Mouse (Mus musculus) midbrain, embryonic 13.5 days (tissue): ENCODE results near the gene Cwc22. TPM values are rescaled to one million over a fixed set of nuclear protein-coding genes. Genes with fewer than 3 reads are reported as not detected.

Experiments used
- ATAC-seq: fragments of 200-750 bp; cut with Nextera tagmentation; 2 replicates; pipeline ENCODE4 v1.8.0; 2017; ENCODE audit warnings: mild to moderate bottlenecking, moderate TSS enrichment, moderate library complexity
- H3K27ac ChIP-seq: fragments of 300-500 bp; sonication (generic); 2 replicates; pipeline ENCODE4 v1.5.1; 2015; ENCODE audit warnings: inconsistent platforms, mild to moderate bottlenecking, moderate library complexity
- H3K27me3 ChIP-seq: fragments of 300-500 bp; sonication (generic); 2 replicates; pipeline ENCODE4 v1.6.1; 2015; ENCODE audit warnings: mild to moderate bottlenecking, inconsistent platforms
- H3K36me3 ChIP-seq: fragments of 300-500 bp; sonication (generic); 2 replicates; pipeline ENCODE4 v1.6.1; 2015; ENCODE audit warnings: mild to moderate bottlenecking, inconsistent platforms
- H3K4me1 ChIP-seq: fragments of 300-500 bp; sonication (generic); replicated peaks from 2 replicates; pipeline ENCODE4 v1.6.1; 2015; ENCODE audit warnings: inconsistent platforms
- H3K4me2 ChIP-seq: fragments of 300-500 bp; sonication (generic); replicated peaks from 2 replicates; pipeline ENCODE4 v1.6.1; 2015; ENCODE audit warnings: moderate library complexity, mild to moderate bottlenecking, inconsistent platforms
- H3K4me3 ChIP-seq: fragments of 300-500 bp; sonication (generic); replicated peaks from 2 replicates; pipeline ENCODE4 v1.5.1; 2015; ENCODE audit warnings: mild to moderate bottlenecking, inconsistent platforms
- H3K9ac ChIP-seq: fragments of 300-500 bp; sonication (generic); replicated peaks from 2 replicates; pipeline ENCODE4 v1.6.1; 2015; ENCODE audit warnings: mild to moderate bottlenecking, inconsistent platforms
- H3K9me3 ChIP-seq: fragments of 300-500 bp; sonication (generic); 2 replicates; pipeline ENCODE4 v1.6.1; 2016; ENCODE audit warnings: mild to moderate bottlenecking, inconsistent platforms
- WGBS: fragments of 180-500 bp; shearing (Covaris S2); methylation state at CpG from one replicate; pipeline ENCODE4 v1.1.7; 2015; 5-methylcytosine and 5-hydroxymethylcytosine counted together
- polyA plus RNA-seq: library from polyadenylated mRNA; unstranded; fragments of >200 nt; fragmentation: Nextera tagmentation; extraction: Ambion mirVana; gene quantifications from 2 replicates; pipeline ENCODE4 v1.2.1, GENCODE M21; 2015

The Cwc22 gene
- polyA plus RNA-seq, result 26.7 and 28.0 TPM in 2 replicates

DNA sequence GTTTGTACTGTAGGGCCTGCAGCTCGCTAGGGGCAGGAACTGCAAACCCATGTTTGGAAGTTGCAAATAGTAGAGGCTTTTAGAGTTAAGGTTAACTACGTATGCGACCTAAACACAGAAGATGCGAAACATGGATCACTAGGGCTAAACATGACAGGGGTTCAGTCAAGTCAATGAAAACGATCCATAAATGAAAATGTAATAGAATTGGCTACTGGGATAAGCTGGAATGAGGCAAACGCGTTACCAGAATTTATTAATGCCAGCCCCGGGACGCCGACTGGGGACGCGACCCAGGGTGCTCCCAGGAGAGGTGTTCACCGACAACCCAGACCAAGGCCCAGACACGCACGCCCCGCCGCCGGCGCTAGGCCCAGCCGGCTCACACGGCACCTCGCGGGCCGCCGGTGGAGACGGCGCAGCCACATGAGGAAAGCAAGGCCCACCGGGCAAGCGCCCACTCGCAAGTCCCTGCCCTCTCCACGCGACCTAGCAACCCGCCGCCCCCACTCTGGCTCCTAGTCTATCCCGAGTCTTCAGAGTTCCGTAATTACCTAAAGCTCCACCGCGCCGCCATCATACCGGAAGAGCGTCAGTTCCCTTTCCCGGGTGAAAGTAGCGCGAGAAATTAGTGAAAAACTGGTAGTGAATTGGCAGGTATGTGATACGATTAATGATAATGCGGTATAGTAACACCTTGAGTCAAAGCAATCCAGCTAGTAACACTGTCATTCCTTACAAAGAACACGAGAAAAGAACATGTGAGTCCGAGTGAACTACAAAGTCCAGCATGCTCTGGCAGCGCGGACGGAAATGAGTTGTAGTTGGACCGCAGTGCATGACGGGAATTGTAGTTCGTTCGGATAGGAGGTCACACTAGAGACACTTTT, at the start of gene Cwc22:
Gene Cwc22 (minus strand): TSS at position 780 of the 890 bp plus-strand sequence.
- Histone ChIP-seq H3K9ac (peak within 1 kb of the TSS; percentile 78), H3K27ac (peak within 1 kb of the TSS; percentile 68; the same call in 1 of the 2 replicates), H3K4me1 (peaks cover 16% of the 10 kb centered on the region), H3K9me3 (no peaks in the 10 kb centered on the region), H3K27me3 (no peaks in the 10 kb centered on the region), H3K4me2 (peak within 1 kb of the TSS; percentile 77), H3K36me3 (no peaks in the 10 kb centered on the region), H3K4me3 (peak within 1 kb of the TSS; percentile 71)
- ATAC-seq, result peak; percentile 94
- under 1% methylated on average over 55 of the region's 55 CpGs for WGBS

DNA sequence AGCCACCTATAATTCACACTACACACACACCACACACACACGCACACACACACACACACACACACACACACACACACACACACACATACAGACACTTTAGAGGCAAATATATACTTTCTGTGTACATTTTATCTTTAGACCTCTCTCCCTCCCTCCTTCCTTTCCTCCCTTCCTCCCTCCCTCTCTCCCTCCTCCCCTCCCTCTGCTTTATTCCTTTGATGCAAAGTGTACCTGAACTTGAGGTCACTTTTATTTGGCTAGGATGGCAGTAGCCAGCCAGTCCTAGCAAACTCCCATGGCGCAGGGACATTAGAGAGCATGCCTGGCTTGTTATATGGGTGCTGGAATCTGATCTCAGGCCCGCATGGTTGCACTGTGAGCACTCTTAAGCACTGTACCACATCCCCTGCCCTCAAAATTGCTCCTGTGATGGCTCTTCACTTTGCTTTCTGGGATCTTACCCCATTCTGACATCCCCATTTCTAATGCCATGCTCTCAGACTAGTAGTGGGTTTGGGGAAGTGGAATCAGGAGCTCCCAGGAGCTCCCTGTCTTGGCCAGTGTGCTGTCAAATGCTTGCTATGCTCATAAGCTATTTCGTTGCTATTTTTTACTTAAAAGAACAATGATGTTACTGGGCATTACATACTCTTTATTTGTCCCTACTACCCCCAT, 47.7 kb upstream of the Cwc22 start:
- no peaks in the 10 kb centered on the region for H3K4me1 ChIP-seq
- no peak overlapping the region for H3K27ac ChIP-seq
- no peak overlapping the region for H3K4me3 ChIP-seq
- no peak overlapping the region for H3K9ac ChIP-seq
- WGBS, result 76% methylated on average over 4 of the region's 4 CpGs
- no peaks in the 10 kb centered on the region for H3K9me3 ChIP-seq
- no peak for ATAC-seq
- H3K27me3 ChIP-seq, result no peaks in the 10 kb centered on the region
- no peak overlapping the region for H3K4me2 ChIP-seq
- no peaks in the 10 kb centered on the region for H3K36me3 ChIP-seq

DNA sequence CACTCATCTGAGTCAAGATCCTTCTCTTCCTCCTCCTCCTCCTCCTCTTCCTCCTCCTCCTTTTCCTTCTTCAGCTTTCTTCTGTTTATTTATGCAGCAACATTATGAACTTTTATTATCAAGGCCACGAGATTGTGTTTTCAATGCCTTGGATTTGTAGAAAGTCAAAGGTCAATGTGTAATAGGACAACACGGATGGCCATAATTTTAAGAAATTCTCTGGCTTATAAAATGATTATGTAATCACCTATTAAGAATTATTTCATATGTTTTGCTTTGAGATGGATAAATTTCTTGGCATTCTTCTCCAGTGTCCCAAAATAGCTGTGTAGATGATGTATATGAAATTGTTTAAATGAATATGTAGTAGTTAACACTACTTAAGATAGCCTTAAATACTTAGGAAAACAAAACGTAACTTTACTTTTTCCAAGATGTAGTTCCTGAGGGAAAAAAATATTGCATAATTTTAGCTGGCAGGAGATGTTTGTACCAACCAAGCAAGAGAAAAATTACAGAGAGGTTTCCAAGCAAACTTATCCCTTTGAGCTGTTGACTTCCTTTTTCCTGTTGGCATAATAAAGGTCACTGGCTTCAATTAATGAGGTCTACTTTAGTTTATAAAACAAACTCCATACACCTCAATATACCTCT, 46.9 kb upstream of the Cwc22 start:
- H3K9ac ChIP-seq, result no peak overlapping the region
- H3K4me1 ChIP-seq, result no peaks in the 10 kb centered on the region
- no peaks in the 10 kb centered on the region for H3K36me3 ChIP-seq
- ATAC-seq, result no peak
- no peaks in the 10 kb centered on the region for H3K27me3 ChIP-seq
- H3K4me3 ChIP-seq, result no peak overlapping the region
- H3K4me2 ChIP-seq, result no peak overlapping the region
- 81% methylated on average over 3 of the region's 3 CpGs for WGBS
- no peak overlapping the region for H3K27ac ChIP-seq
- no peaks in the 10 kb centered on the region for H3K9me3 ChIP-seq

DNA sequence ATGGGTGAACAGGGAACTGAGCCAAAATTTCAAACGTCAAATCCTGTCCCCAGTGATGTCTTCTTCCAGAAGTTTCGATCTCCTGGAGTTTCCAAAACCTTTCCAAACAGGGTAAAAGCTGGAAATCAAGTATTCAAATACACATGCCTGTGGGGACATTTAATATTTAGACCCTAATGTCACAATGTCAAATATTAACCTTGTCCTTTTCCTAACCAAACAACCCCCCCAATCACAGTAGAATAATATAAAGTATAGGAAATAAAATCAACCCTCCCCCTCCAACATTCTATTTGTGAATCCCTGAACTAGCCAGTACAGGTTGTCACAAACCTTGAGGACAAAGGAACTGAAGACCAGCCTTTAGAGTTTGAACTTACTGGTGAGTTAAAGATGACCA, 44.6 kb upstream of the Cwc22 start:
- no peak for ATAC-seq
- Histone ChIP-seq H3K27me3 (no peaks in the 10 kb centered on the region), H3K4me2 (no peak overlapping the region), H3K9me3 (no peaks in the 10 kb centered on the region), H3K9ac (no peak overlapping the region), H3K4me3 (no peak overlapping the region), H3K27ac (no peak overlapping the region), H3K4me1 (no peaks in the 10 kb centered on the region), H3K36me3 (no peaks in the 10 kb centered on the region)
- 64% methylated on average over 2 of the region's 2 CpGs for WGBS

DNA sequence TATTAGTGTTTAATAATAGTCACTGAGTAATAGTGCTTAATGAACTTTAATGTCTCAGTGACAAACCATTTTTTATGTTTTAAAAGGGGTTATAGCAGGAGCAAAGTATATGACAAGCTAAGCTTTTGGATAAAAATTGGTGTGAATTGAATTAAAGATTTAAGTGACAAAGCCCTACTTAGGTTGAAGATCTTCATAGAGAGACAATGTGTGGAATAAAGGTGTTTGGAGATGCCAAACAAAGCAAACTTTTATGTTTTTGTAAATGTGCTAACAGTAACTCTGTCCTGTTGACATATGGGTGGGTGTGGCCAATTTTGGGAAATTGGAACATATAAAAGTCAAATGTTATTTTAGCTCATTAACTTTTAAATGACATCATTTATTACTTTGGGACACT, 43.9 kb upstream of the Cwc22 start:
- H3K9me3 ChIP-seq, result no peaks in the 10 kb centered on the region
- no peak overlapping the region for H3K9ac ChIP-seq
- no peak overlapping the region for H3K27ac ChIP-seq
- ATAC-seq, result no peak
- no peak overlapping the region for H3K4me2 ChIP-seq
- H3K4me1 ChIP-seq, result no peaks in the 10 kb centered on the region
- no peaks in the 10 kb centered on the region for H3K36me3 ChIP-seq
- no peak overlapping the region for H3K4me3 ChIP-seq
- no peaks in the 10 kb centered on the region for H3K27me3 ChIP-seq

DNA sequence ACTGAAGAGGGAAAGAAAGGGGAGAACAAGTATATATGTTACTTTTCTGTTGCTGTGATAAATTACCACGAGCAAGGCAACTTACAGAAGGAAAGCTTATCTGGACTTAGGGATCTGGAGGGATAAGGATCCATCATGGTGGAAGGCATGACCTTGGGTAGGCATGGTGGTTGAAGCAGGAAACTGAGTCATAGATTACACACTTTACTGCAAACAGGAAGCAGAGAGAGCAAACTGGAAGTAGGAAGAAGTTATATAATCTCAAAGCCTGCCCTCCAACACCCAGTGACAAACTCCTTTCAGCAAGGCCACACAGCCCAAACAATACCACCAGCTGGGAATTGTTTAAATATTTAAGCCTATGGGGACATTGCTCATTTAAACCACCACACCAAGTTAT, 43.2 kb upstream of the Cwc22 start:
- no peak for ATAC-seq
- H3K4me1 ChIP-seq, result no peaks in the 10 kb centered on the region
- no peak overlapping the region for H3K27ac ChIP-seq
- no peak overlapping the region for H3K4me3 ChIP-seq
- H3K27me3 ChIP-seq, result no peaks in the 10 kb centered on the region
- H3K9ac ChIP-seq, result no peak overlapping the region
- no peak overlapping the region for H3K4me2 ChIP-seq
- no peaks in the 10 kb centered on the region for H3K36me3 ChIP-seq
- WGBS, result 73% methylated on average over 1 of the region's 1 CpGs
- H3K9me3 ChIP-seq, result no peaks in the 10 kb centered on the region

DNA sequence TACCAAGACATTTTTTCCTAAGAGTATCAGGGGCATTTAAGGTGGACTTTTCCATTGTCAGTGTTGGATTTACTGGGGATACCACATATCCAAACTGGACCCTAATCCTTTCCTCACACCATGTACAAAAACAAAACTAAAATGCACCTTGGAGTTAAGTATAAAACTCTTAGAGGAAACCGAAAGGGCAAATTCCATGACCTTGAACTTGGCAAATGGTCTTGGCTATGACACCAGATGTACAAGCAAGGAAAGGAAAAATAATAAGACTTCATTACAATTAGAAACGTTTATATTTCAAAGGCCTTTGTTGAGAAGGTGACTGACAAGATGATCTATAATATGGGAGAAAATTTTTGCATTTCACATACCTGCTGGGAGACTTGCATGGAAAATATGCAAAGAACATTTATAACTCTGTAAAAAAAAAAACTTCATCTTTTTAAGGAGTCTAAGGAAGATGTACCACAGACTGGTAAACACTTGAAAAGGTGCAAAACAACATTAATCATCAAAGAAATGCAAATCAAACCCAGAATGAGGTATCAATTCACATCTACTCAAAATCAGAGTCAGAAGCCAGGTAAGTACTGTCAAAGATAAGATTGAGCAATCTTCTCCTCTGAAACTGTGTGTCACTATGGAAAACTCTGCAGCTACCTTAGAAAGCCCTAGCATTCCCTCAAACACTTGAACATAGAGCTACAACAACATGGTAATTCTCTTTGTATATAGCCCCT, 40.0 kb upstream of the Cwc22 start:
- no peak overlapping the region for H3K4me3 ChIP-seq
- H3K36me3 ChIP-seq, result no peaks in the 10 kb centered on the region
- no peak overlapping the region for H3K4me2 ChIP-seq
- H3K27ac ChIP-seq, result no peak overlapping the region
- no peak overlapping the region for H3K9ac ChIP-seq
- H3K9me3 ChIP-seq, result no peaks in the 10 kb centered on the region
- no peaks in the 10 kb centered on the region for H3K4me1 ChIP-seq
- WGBS, result 79% methylated on average over 2 of the region's 2 CpGs
- no peaks in the 10 kb centered on the region for H3K27me3 ChIP-seq
- no peak for ATAC-seq

DNA sequence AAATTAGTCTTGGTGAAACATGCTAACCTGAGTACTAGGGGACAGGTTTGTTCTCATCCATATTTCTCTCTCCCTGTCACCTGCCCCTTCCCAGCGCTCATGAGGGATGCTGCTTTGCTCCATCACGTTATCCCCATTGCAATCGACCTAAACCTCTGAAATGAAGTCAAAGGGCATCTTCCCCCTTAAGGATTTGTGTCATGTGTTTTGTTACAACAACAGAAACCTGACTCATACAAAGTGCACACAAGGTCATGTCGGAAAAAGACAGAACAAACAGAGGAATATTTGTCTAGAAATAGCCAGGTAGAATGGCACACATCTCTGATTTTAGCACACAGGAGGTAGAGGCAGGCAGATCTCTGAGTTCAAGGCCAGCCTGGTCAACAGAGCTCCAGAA, 38.0 kb upstream of the Cwc22 start:
- Histone ChIP-seq H3K9me3 (no peaks in the 10 kb centered on the region), H3K27ac (no peak overlapping the region), H3K9ac (no peak overlapping the region), H3K4me2 (no peak overlapping the region), H3K4me3 (no peak overlapping the region), H3K4me1 (no peaks in the 10 kb centered on the region), H3K27me3 (no peaks in the 10 kb centered on the region), H3K36me3 (no peaks in the 10 kb centered on the region)
- ATAC-seq, result no peak
- WGBS, result 86% methylated on average over 4 of the region's 4 CpGs

DNA sequence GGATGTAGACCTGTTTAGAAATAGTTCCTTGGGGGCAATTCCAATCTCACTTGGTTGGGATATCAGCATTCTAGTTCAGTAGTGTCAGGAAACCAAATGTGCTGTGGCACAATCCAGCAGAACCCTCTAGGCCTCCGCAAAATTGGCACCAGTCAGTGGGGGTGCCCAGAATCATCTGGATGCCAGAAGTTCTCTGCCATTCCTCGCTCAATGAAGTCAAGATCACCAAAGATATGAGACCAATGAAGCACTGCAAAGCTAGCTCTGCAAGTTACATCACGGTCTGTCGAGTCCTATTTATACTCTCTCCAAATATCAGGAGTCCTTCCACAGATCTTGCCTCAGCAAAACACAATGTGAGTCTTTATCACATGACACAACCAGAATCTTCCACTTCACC, 35.7 kb upstream of the Cwc22 start:
- H3K27ac ChIP-seq, result no peak overlapping the region
- 91% methylated on average over 4 of the region's 4 CpGs for WGBS

DNA sequence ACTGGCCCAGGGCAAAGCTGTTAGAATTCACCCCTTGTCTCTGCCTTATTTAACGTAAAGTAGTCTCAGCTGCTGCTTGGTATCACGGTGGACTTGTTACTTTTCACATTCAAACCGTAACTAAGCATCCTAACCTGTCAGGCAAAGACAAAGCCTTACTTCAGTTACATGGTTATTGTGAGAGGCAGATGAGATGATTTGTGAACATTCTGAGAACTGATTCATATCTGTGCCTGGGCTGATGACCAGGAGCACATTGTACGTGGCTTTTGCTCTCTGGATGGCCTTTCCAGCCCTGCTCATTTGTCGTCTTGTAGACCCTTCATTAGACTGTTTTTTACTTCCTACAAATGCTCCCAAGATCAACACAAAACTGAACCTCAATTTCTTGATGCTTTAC, 34.5 kb upstream of the Cwc22 start:
- WGBS, result 90% methylated on average over 5 of the region's 5 CpGs
- no peaks in the 10 kb centered on the region for H3K27me3 ChIP-seq
- no peaks in the 10 kb centered on the region for H3K4me1 ChIP-seq
- no peak overlapping the region for H3K27ac ChIP-seq
- H3K4me2 ChIP-seq, result no peak overlapping the region
- H3K36me3 ChIP-seq, result no peaks in the 10 kb centered on the region
- H3K9ac ChIP-seq, result no peak overlapping the region
- no peak for ATAC-seq
- H3K4me3 ChIP-seq, result no peak overlapping the region
- no peaks in the 10 kb centered on the region for H3K9me3 ChIP-seq

More for the DNA sequence above, 35.7 kb upstream of the Cwc22 start:
- Histone ChIP-seq H3K9me3 (no peaks in the 10 kb centered on the region), H3K4me2 (no peak overlapping the region), H3K36me3 (no peaks in the 10 kb centered on the region), H3K27me3 (no peaks in the 10 kb centered on the region), H3K4me3 (no peak overlapping the region), H3K4me1 (no peaks in the 10 kb centered on the region), H3K9ac (no peak overlapping the region)
- no peak for ATAC-seq

DNA sequence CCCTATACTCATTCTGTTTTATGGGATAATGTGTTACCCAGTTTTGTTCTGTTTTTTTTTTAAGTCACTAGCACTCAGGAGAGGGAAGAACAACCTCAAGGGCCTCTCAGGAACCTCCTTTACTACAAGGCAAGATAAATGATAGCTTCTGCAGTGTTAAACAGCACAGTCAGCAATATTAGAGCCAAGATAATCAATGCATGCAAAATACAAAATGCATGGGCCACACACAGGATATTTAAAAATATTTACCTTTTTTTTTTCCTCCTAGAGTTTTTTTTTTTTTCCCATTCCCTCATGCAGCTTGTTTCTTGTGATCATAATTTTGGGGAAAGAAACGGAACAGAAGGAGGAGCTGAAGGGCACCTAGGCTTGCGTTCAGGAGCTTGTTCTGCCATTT, 33.3 kb upstream of the Cwc22 start:
- 86% methylated on average over 2 of the region's 2 CpGs for WGBS
- no peaks in the 10 kb centered on the region for H3K36me3 ChIP-seq

DNA sequence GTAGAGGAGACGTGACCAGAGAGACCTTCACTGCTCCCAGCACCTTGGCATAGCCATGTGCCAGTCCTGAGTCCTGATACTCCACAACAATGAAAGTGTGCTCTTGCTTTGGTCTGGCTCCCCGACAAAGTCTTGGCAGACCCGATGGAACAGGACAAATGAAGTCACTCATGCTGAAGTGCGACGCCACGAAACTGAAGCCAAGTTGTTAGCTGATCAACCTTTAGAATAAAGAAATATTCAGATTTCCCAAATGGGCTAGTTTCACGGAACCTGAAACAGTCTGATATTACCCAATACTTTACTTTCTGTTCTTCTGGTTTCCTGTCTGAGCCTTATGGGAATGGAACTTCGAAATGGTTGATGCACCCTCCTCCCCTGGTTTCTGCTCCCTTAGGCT, 32.9 kb upstream of the Cwc22 start:
- H3K4me3 ChIP-seq, result no peak overlapping the region
- no peaks in the 10 kb centered on the region for H3K36me3 ChIP-seq
- no peak overlapping the region for H3K4me2 ChIP-seq
- H3K9me3 ChIP-seq, result no peaks in the 10 kb centered on the region
- ATAC-seq, result no peak
- no peak overlapping the region for H3K27ac ChIP-seq
- WGBS, result 94% methylated on average over 8 of the region's 8 CpGs
- no peaks in the 10 kb centered on the region for H3K4me1 ChIP-seq
- H3K27me3 ChIP-seq, result no peaks in the 10 kb centered on the region
- no peak overlapping the region for H3K9ac ChIP-seq

More for the DNA sequence above, 33.3 kb upstream of the Cwc22 start:
- Histone ChIP-seq H3K9me3 (no peaks in the 10 kb centered on the region), H3K4me1 (no peaks in the 10 kb centered on the region), H3K4me2 (no peak overlapping the region), H3K27ac (no peak overlapping the region), H3K4me3 (no peak overlapping the region), H3K9ac (no peak overlapping the region), H3K27me3 (no peaks in the 10 kb centered on the region)
- ATAC-seq, result no peak
